Mouse (Mus musculus) heart, embryonic 15.5 days (tissue): ENCODE data around the gene Lasp1. TPM values are rescaled to one million over a fixed set of nuclear protein-coding genes. Genes with fewer than 3 reads are reported as not detected.

Experiments used
- ATAC-seq: fragments of 200-750 bp; cut with Nextera tagmentation; replicated peaks from 2 replicates; pipeline ENCODE4 v1.8.0; 2017; ENCODE audit warnings: low read depth, moderate TSS enrichment; ENCODE audit not compliant: insufficient number of reproducible peaks, insufficient read depth, low FRiP score
- H3K27ac ChIP-seq: fragments of 300-500 bp; sonication (generic); 2 replicates; pipeline ENCODE4 v1.5.1; 2015; ENCODE audit warnings: mild to moderate bottlenecking, inconsistent platforms
- H3K27me3 ChIP-seq: fragments of 300-500 bp; sonication (generic); 2 replicates; pipeline ENCODE4 v1.6.1; 2015; ENCODE audit warnings: inconsistent platforms
- H3K36me3 ChIP-seq: fragments of 300-500 bp; sonication (generic); 2 replicates; pipeline ENCODE4 v1.6.1; 2015; ENCODE audit warnings: mild to moderate bottlenecking, inconsistent platforms
- H3K4me1 ChIP-seq: fragments of 300-500 bp; sonication (generic); replicated peaks from 2 replicates; pipeline ENCODE4 v1.6.1; 2015; ENCODE audit warnings: inconsistent platforms
- H3K4me2 ChIP-seq: fragments of 300-500 bp; sonication (generic); 2 replicates; pipeline ENCODE4 v1.6.1; 2015; ENCODE audit warnings: inconsistent platforms, mild to moderate bottlenecking, moderate library complexity
- H3K4me3 ChIP-seq: fragments of 300-500 bp; sonication (generic); 2 replicates; pipeline ENCODE4 v1.5.1; 2015; ENCODE audit warnings: mild to moderate bottlenecking, inconsistent platforms
- H3K9ac ChIP-seq: fragments of 300-500 bp; sonication (generic); 2 replicates; pipeline ENCODE4 v1.6.1; 2015; ENCODE audit warnings: mild to moderate bottlenecking, inconsistent platforms
- H3K9me3 ChIP-seq: fragments of 300-500 bp; sonication (generic); replicated peaks from 2 replicates; pipeline ENCODE4 v1.6.1; 2016; ENCODE audit warnings: inconsistent platforms
- WGBS: fragments of 180-500 bp; shearing (Covaris S2); methylation state at CpG from one replicate; pipeline ENCODE4 v1.1.7; 2015; ENCODE audit warnings: mixed read lengths; 5-methylcytosine and 5-hydroxymethylcytosine counted together
- polyA plus RNA-seq: library from polyadenylated mRNA; unstranded; fragments of >200 nt; fragmentation: Nextera tagmentation; extraction: Ambion mirVana; gene quantifications from 2 replicates; pipeline ENCODE4 v1.2.1, GENCODE M21; 2015

Gene Lasp1
- polyA plus RNA-seq, 1 experiment from 2014 or later = 40.3 TPM

GRCm38 (mm10) chr11:97804841-97805661 lies 6.3 kb downstream of the Lasp1 start:
- H3K36me3 ChIP-seq = 0 out of 2 replicates have a peak, but pooled peaks cover 3% of the 10 kb centered on the region
- H3K27me3 ChIP-seq = no peaks in the 10 kb centered on the region
- peak overlapping the region; percentile 92 for H3K27ac ChIP-seq
- peak; percentile 16; the same call in 1 of the 2 replicates for ATAC-seq
- peak overlapping the region; percentile 60 for H3K4me2 ChIP-seq
- H3K9ac ChIP-seq = peak overlapping the region; percentile 29
- H3K9me3 ChIP-seq = no peaks in the 10 kb centered on the region
- H3K4me1 ChIP-seq = peaks cover 85% of the 10 kb centered on the region
- 5% methylated on average over 9 of the region's 9 CpGs for WGBS
- peak overlapping the region; percentile 21 for H3K4me3 ChIP-seq

- H3K4me1 ChIP-seq = peaks cover 92% of the 10 kb centered on the region
- H3K9ac ChIP-seq = 0 out of 2 replicates have a peak overlapping the region, but pooled peaks have one; percentile 0
- ATAC-seq = no peak; the same call in 1 of the 2 replicates
- 0 out of 2 replicates have a peak, but pooled peaks cover 3% of the 10 kb centered on the region for H3K36me3 ChIP-seq
- 29% methylated on average over 15 of the region's 15 CpGs for WGBS
- no peaks in the 10 kb centered on the region for H3K27me3 ChIP-seq
- H3K4me3 ChIP-seq = 0 out of 2 replicates have a peak overlapping the region, but pooled peaks have one; percentile 21
- H3K9me3 ChIP-seq = no peaks in the 10 kb centered on the region
- H3K27ac ChIP-seq = peak overlapping the region; percentile 92
- H3K4me2 ChIP-seq = peak overlapping the region; percentile 60
Measured at GRCm38 (mm10) chr11:97805662-97806612, 7.1 kb downstream of the Lasp1 start.

GRCm38 (mm10) chr11:97806613-97806964 lies 7.8 kb downstream of the Lasp1 start:
- Histone ChIP-seq H3K9me3 (no peaks in the 10 kb centered on the region), H3K4me2 (no peak overlapping the region), H3K4me1 (peaks cover 92% of the 10 kb centered on the region), H3K9ac (no peak overlapping the region), H3K4me3 (no peak overlapping the region), H3K27ac (peak overlapping the region; percentile 92; the same call in 1 of the 2 replicates), H3K36me3 (0 out of 2 replicates have a peak, but pooled peaks cover 3% of the 10 kb centered on the region), H3K27me3 (no peaks in the 10 kb centered on the region)
- no peak for ATAC-seq
- WGBS = 72% methylated on average over 7 of the region's 7 CpGs

GRCm38 (mm10) chr11:97807626-97808025 lies 8.8 kb downstream of the Lasp1 start:
- Histone ChIP-seq H3K27ac (peak overlapping the region; percentile 63), H3K4me1 (peaks cover 92% of the 10 kb centered on the region), H3K27me3 (no peaks in the 10 kb centered on the region), H3K9ac (no peak overlapping the region), H3K4me3 (no peak overlapping the region), H3K4me2 (no peak overlapping the region), H3K36me3 (0 out of 2 replicates have a peak, but pooled peaks cover 3% of the 10 kb centered on the region), H3K9me3 (no peaks in the 10 kb centered on the region)
- no peak for ATAC-seq
- 28% methylated on average over 6 of the region's 6 CpGs for WGBS

GRCm38 (mm10) chr11:97808093-97808492 lies 9.3 kb downstream of the Lasp1 start:
- Histone ChIP-seq H3K9ac (no peak overlapping the region), H3K36me3 (0 out of 2 replicates have a peak, but pooled peaks cover 3% of the 10 kb centered on the region), H3K27ac (peak overlapping the region; percentile 63), H3K4me3 (no peak overlapping the region), H3K4me1 (peaks cover 94% of the 10 kb centered on the region), H3K4me2 (no peak overlapping the region), H3K9me3 (no peaks in the 10 kb centered on the region), H3K27me3 (no peaks in the 10 kb centered on the region)
- 36% methylated on average over 2 of the region's 2 CpGs for WGBS
- no peak for ATAC-seq

GRCm38 (mm10) chr11:97808621-97809234 lies 9.9 kb downstream of the Lasp1 start:
- H3K27me3 ChIP-seq = no peaks in the 10 kb centered on the region
- peaks cover 99% of the 10 kb centered on the region for H3K4me1 ChIP-seq
- no peak overlapping the region for H3K4me3 ChIP-seq
- no peak overlapping the region for H3K9ac ChIP-seq
- H3K36me3 ChIP-seq = 0 out of 2 replicates have a peak, but pooled peaks cover 6% of the 10 kb centered on the region
- no peak overlapping the region for H3K4me2 ChIP-seq
- WGBS = 39% methylated on average over 5 of the region's 5 CpGs
- no peaks in the 10 kb centered on the region for H3K9me3 ChIP-seq
- peak overlapping the region; percentile 63 for H3K27ac ChIP-seq
- peak; percentile 33; the same call in 1 of the 2 replicates for ATAC-seq

- Histone ChIP-seq H3K4me3 (no peak overlapping the region), H3K36me3 (0 out of 2 replicates have a peak, but pooled peaks cover 6% of the 10 kb centered on the region), H3K9me3 (no peaks in the 10 kb centered on the region), H3K27me3 (no peaks in the 10 kb centered on the region), H3K27ac (peak overlapping the region; percentile 63), H3K4me2 (no peak overlapping the region), H3K9ac (no peak overlapping the region), H3K4me1 (peaks cover 96% of the 10 kb centered on the region)
- WGBS = 46% methylated on average over 7 of the region's 7 CpGs
- no peak for ATAC-seq
Measured at GRCm38 (mm10) chr11:97809235-97810121, 10.7 kb downstream of the Lasp1 start.

- no peak overlapping the region for H3K4me2 ChIP-seq
- H3K9me3 ChIP-seq = no peaks in the 10 kb centered on the region
- peaks cover 9% of the 10 kb centered on the region; the same call in 1 of the 2 replicates for H3K36me3 ChIP-seq
- no peak overlapping the region for H3K4me3 ChIP-seq
- 55% methylated on average over 7 of the region's 7 CpGs for WGBS
- no peak overlapping the region for H3K9ac ChIP-seq
- H3K27ac ChIP-seq = no peak overlapping the region
- H3K27me3 ChIP-seq = no peaks in the 10 kb centered on the region
- H3K4me1 ChIP-seq = peaks cover 91% of the 10 kb centered on the region
- ATAC-seq = no peak
Measured at GRCm38 (mm10) chr11:97810356-97810755, 11.6 kb downstream of the Lasp1 start.

GRCm38 (mm10) chr11:97810970-97811369 lies 12.2 kb downstream of the Lasp1 start:
- no peak overlapping the region for H3K4me2 ChIP-seq

More at GRCm38 (mm10) chr11:97810970-97811369, 12.2 kb downstream of the Lasp1 start:
- H3K4me3 ChIP-seq = no peak overlapping the region
- ATAC-seq = no peak
- no peaks in the 10 kb centered on the region for H3K9me3 ChIP-seq
- H3K27ac ChIP-seq = no peak overlapping the region
- no peaks in the 10 kb centered on the region for H3K27me3 ChIP-seq
- WGBS = 62% methylated on average over 3 of the region's 3 CpGs
- no peak overlapping the region for H3K9ac ChIP-seq
- H3K36me3 ChIP-seq = peaks cover 15% of the 10 kb centered on the region
- peaks cover 91% of the 10 kb centered on the region for H3K4me1 ChIP-seq
